Mouse (Mus musculus) thymus, postnatal 14 days (tissue): ENCODE data around the gene Mrps18a.

Experiments used
- DNase-seq: peaks from one replicate; pipeline ENCODE4 v3.0.0; 2021

Mrps18a gene

GRCm38 (mm10) chr17:46110402-46111289, at the start of gene Mrps18a:
Gene Mrps18a, plus strand, starts transcription at chr17:46110986.
- peak; percentile 85 for DNase-seq

GRCm38 (mm10) chr17:46063283-46063973, 47.4 kb upstream of the Mrps18a start:
- no peak for DNase-seq

GRCm38 (mm10) chr17:46063974-46064312, 46.8 kb upstream of the Mrps18a start:
- no peak for DNase-seq

- DNase-seq = no peak
These were observed 40.7 kb upstream of the Mrps18a start for GRCm38 (mm10) chr17:46070046-46070445.

- no peak for DNase-seq
These were observed 39.3 kb upstream of the Mrps18a start for GRCm38 (mm10) chr17:46071531-46071930.

GRCm38 (mm10) chr17:46073730-46074301, 37.0 kb upstream of the Mrps18a start:
- peak; percentile 88 for DNase-seq

- peak; percentile 37 for DNase-seq
These were observed 36.2 kb upstream of the Mrps18a start for GRCm38 (mm10) chr17:46074398-46075115.

GRCm38 (mm10) chr17:46075116-46075485, 35.7 kb upstream of the Mrps18a start:
- DNase-seq = peak; percentile 75

GRCm38 (mm10) chr17:46075551-46076259, 35.1 kb upstream of the Mrps18a start:
- DNase-seq = no peak

- DNase-seq = no peak
These were observed 34.6 kb upstream of the Mrps18a start for GRCm38 (mm10) chr17:46076260-46076551.

- no peak for DNase-seq
These were observed 32.8 kb upstream of the Mrps18a start for GRCm38 (mm10) chr17:46077921-46078534.

- DNase-seq = no peak
These were observed 31.7 kb upstream of the Mrps18a start for GRCm38 (mm10) chr17:46079037-46079436.

GRCm38 (mm10) chr17:46080388-46080787, 30.4 kb upstream of the Mrps18a start:
- no peak for DNase-seq

- no peak for DNase-seq
These were observed 29.7 kb upstream of the Mrps18a start for GRCm38 (mm10) chr17:46081042-46081441.

- DNase-seq = no peak
These were observed 29.1 kb upstream of the Mrps18a start for GRCm38 (mm10) chr17:46081657-46082056.

- no peak for DNase-seq
These were observed 27.4 kb upstream of the Mrps18a start for GRCm38 (mm10) chr17:46083381-46083780.

GRCm38 (mm10) chr17:46084091-46084501, 26.7 kb upstream of the Mrps18a start:
- DNase-seq = peak; percentile 63

GRCm38 (mm10) chr17:46086341-46086870, 24.4 kb upstream of the Mrps18a start:
- peak; percentile 37 for DNase-seq

- DNase-seq = no peak
These were observed 19.4 kb upstream of the Mrps18a start for GRCm38 (mm10) chr17:46091351-46091750.

- peak; percentile 49 for DNase-seq
These were observed 18.9 kb upstream of the Mrps18a start for GRCm38 (mm10) chr17:46091899-46092298.

- no peak for DNase-seq
These were observed 12.3 kb upstream of the Mrps18a start for GRCm38 (mm10) chr17:46098525-46098924.

GRCm38 (mm10) chr17:46101906-46102305, 8.9 kb upstream of the Mrps18a start:
- no peak for DNase-seq
